Mouse (Mus musculus) liver, embryonic 14.5 days (tissue): ENCODE data around the gene Ccn2. TPM values are rescaled to one million over a fixed set of nuclear protein-coding genes. Genes with fewer than 3 reads are reported as not detected.

Source experiments
- ATAC-seq: fragments of 200-750 bp; cut with Nextera tagmentation; 2 replicates; pipeline ENCODE4 v1.8.0; 2017; ENCODE audit warnings: moderate number of reproducible peaks, mild to moderate bottlenecking, moderate library complexity; ENCODE audit not compliant: insufficient read depth
- DNase-seq, 3 experiments: peaks; one replicate each; pipeline ENCODE4 v3.0.0-alpha.2; 2012 to 2013; ENCODE audit warnings: low read depth in 3 of 3, low spot score in 3 of 3
- H3K27ac ChIP-seq: fragments of 300-500 bp; sonication (generic); 2 replicates; pipeline ENCODE4 v1.5.1; 2014; ENCODE audit warnings: moderate library complexity, mild to moderate bottlenecking, control low read depth, inconsistent platforms
- H3K27me3 ChIP-seq: fragments of 300-500 bp; sonication (generic); 2 replicates; pipeline ENCODE4 v1.6.1; 2014; ENCODE audit warnings: mild to moderate bottlenecking, low read length, moderate library complexity; ENCODE audit not compliant: control insufficient read depth, insufficient read depth
- H3K36me3 ChIP-seq: fragments of 300-500 bp; sonication (generic); replicated peaks from 2 replicates; pipeline ENCODE4 v1.6.1; 2014; ENCODE audit warnings: low read depth; ENCODE audit not compliant: control insufficient read depth, insufficient read depth
- H3K4me1 ChIP-seq, 2 experiments: fragments of 200-500 bp in 1 of 2; fragments of 300-500 bp in 1 of 2; sonication (generic) in 1 of 2; replicated peaks; 2 replicates each; pipeline ENCODE4 v1.6.1; 2012 to 2014; ENCODE audit warnings: antibody characterized with exemption in 1 of 2, inconsistent platforms in 1 of 2, low read length in 1 of 2; ENCODE audit not compliant: control insufficient read depth in 2 of 2, insufficient read depth in 2 of 2
- H3K4me2 ChIP-seq: fragments of 300-500 bp; sonication (generic); 2 replicates; pipeline ENCODE4 v1.6.1; 2014; ENCODE audit warnings: low read depth, mild to moderate bottlenecking, control low read depth, moderate library complexity
- H3K4me3 ChIP-seq, 2 experiments: fragments of 200-500 bp in 1 of 2; fragments of 300-500 bp in 1 of 2; sonication (generic) in 1 of 2; 2 replicates each; pipeline ENCODE4 v1.5.1; 2012 to 2014; ENCODE audit warnings: low read depth in 2 of 2, low read length in 2 of 2, mild to moderate bottlenecking in 2 of 2, control low read depth in 1 of 2, inconsistent platforms in 1 of 2, moderate library complexity in 1 of 2; ENCODE audit not compliant: insufficient read depth in 1 of 2
- H3K9ac ChIP-seq: fragments of 300-500 bp; sonication (generic); replicated peaks from 2 replicates; pipeline ENCODE4 v1.6.1; 2014; ENCODE audit warnings: mild to moderate bottlenecking, control low read depth, moderate library complexity
- H3K9me3 ChIP-seq: fragments of 300-500 bp; sonication (generic); 2 replicates; pipeline ENCODE4 v1.6.1; 2016; ENCODE audit warnings: low read length, mixed read lengths; ENCODE audit not compliant: control insufficient read depth
- CTCF ChIP-seq: IDR thresholded peaks from 2 replicates; pipeline ENCODE4 v1.5.1; 2016; ENCODE audit warnings: antibody characterized with exemption, low read depth, control low read depth
- EP300 ChIP-seq: IDR thresholded peaks from 2 replicates; pipeline ENCODE4 v1.6.1; 2016; ENCODE audit warnings: antibody characterized with exemption, low read depth
- WGBS: fragments of 180-500 bp; shearing (Covaris S2); extraction: QIAGEN DNeasy Blood & Tissue Kit; methylation state at CpG from one replicate; pipeline ENCODE4 v1.1.7; 2014; ENCODE audit not compliant: insufficient replicate concordance; 5-methylcytosine and 5-hydroxymethylcytosine counted together
- polyA plus RNA-seq, 2 experiments: library from polyadenylated mRNA; depleted of rRNA in 1 of 2; stranded (reverse) in 1 of 2; unstranded in 1 of 2; fragments of >200 nt; fragmentation: Nextera tagmentation in 1 of 2; extraction: Ambion mirVana in 1 of 2; gene quantifications; 2 replicates each; pipeline versions ENCODE4 v1.2.1 to v1.2.3; 2012 to 2014

Ccn2 gene
- polyA plus RNA-seq, 2 experiments, result 0.32 to 2.0 TPM

GRCm38 (mm10) chr10:24572044-24572960 lies 22.9 kb upstream of the Ccn2 start:
- Histone ChIP-seq H3K27me3 (no peaks in the 10 kb centered on the region), H3K9ac (no peak overlapping the region), H3K9me3 (no peaks in the 10 kb centered on the region), H3K4me3 (no peak overlapping the region), H3K27ac (no peak overlapping the region), H3K36me3 (no peaks in the 10 kb centered on the region), H3K4me2 (no peak overlapping the region), H3K4me1 (no peaks in the 10 kb centered on the region)
- TF ChIP-seq CTCF (no peak), EP300 (no peak)
- 58% methylated on average over 4 of the region's 4 CpGs for WGBS
- DNase-seq (no peak), ATAC-seq (no peak)

GRCm38 (mm10) chr10:24573484-24573883 lies 21.8 kb upstream of the Ccn2 start:
- Histone ChIP-seq H3K4me3 (no peak overlapping the region), H3K4me1 (no peaks in the 10 kb centered on the region), H3K27ac (no peak overlapping the region), H3K4me2 (no peak overlapping the region), H3K27me3 (no peaks in the 10 kb centered on the region), H3K9ac (no peak overlapping the region), H3K9me3 (no peaks in the 10 kb centered on the region), H3K36me3 (no peaks in the 10 kb centered on the region)
- no peak for DNase-seq
- 58% methylated on average over 3 of the region's 3 CpGs for WGBS
- TF ChIP-seq EP300 (no peak), CTCF (no peak)
- ATAC-seq, result no peak

DNA sequence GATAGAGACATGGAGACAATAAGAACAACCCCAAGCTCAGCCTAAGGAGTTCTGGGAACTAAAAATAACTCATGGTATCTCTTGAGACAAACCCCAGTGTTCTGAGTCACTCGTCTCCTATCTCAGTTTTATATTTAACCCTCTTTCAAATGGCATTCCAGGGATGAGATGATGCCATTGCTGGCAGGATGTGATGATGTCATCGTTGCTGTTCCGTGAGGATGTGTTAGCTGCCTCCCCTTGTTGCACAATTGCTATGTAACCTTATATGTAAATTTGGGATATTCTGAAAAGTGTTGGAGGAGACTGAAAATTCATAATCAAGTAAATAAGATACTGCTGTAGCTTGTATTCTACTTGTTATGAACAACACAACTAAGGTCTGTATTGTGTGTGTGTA lies 14.2 kb upstream of the Ccn2 start:
- H3K9me3 ChIP-seq, result no peaks in the 10 kb centered on the region
- no peaks in the 10 kb centered on the region for H3K4me1 ChIP-seq
- H3K27me3 ChIP-seq, result no peaks in the 10 kb centered on the region
- H3K9ac ChIP-seq, result no peak overlapping the region
- H3K4me2 ChIP-seq, result no peak overlapping the region
- DNase-seq (no peak), ATAC-seq (no peak)
- no peak overlapping the region for H3K4me3 ChIP-seq
- no peaks in the 10 kb centered on the region for H3K36me3 ChIP-seq
- TF ChIP-seq EP300 (no peak), CTCF (no peak)
- no peak overlapping the region for H3K27ac ChIP-seq
- 50% methylated on average over 3 of the region's 3 CpGs for WGBS

DNA sequence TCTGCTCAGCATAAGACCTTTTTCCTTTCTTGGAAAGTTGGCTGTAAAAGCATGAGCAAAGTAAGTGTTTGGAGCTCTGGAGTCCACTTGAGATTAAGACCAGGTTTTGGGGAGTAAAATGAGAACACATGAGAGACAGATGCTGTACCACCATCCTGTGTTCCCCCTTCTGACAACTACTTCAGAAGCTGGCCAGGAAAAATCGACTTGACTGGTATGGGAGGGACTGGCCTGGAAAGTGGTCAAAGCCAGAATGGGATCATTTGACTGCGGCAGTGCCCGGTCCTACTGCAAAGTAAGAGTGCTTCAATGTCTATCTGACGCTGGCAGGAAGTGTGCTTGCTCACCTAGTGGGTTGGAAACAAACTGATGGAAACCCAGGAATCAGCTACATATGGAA lies 6.4 kb upstream of the Ccn2 start:
- ATAC-seq, result no peak
- Histone ChIP-seq H3K27ac (no peak overlapping the region), H3K4me1 (no peaks in the 10 kb centered on the region), H3K36me3 (no peaks in the 10 kb centered on the region), H3K9me3 (no peaks in the 10 kb centered on the region), H3K4me3 (no peak overlapping the region), H3K27me3 (no peaks in the 10 kb centered on the region; the same call in 1 of the 2 replicates), H3K9ac (no peak overlapping the region), H3K4me2 (no peak overlapping the region)
- TF ChIP-seq CTCF, result no peak
- no peak for TF ChIP-seq EP300
- WGBS, result 59% methylated on average over 4 of the region's 4 CpGs
- no peak for DNase-seq

DNA sequence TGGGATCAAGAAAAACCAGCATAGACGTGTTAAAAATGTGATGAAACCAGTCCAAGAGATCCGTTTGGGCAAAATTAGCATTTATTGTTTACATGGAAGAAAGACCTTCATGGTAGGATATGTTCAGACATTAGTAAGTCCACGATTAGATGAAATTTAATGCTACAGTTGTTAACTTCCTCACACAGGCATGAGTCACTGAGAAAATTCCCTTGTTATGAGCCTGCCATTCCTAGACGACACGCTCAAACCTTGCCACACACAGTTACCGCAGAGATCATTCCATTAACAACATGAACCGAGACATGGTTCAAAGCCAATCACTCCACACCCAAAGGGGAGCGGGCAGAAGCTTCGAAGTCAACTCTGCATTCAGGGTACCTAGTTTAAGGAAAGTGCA lies 6.0 kb upstream of the Ccn2 start:
- WGBS, result 71% methylated on average over 9 of the region's 9 CpGs
- H3K9ac ChIP-seq, result no peak overlapping the region
- H3K27ac ChIP-seq, result no peak overlapping the region
- H3K36me3 ChIP-seq, result no peaks in the 10 kb centered on the region
- DNase-seq (no peak), ATAC-seq (no peak)
- H3K4me3 ChIP-seq, result no peak overlapping the region
- TF ChIP-seq EP300, result no peak
- TF ChIP-seq CTCF, result no peak
- H3K27me3 ChIP-seq, result no peaks in the 10 kb centered on the region; the same call in 1 of the 2 replicates
- H3K4me2 ChIP-seq, result no peak overlapping the region
- no peaks in the 10 kb centered on the region for H3K9me3 ChIP-seq
- H3K4me1 ChIP-seq, result no peaks in the 10 kb centered on the region
